Mouse (Mus musculus) kidney, postnatal 10 days (tissue): Measurements from ENCODE around the gene Pkn1.
A peak's percentile ranks its signal among the peaks of the same experiment; 100 is the strongest.

Experiments
- DNase-seq: peaks from one replicate; pipeline ENCODE4 v3.0.0; 2021; ENCODE audit warnings: mixed read lengths

Gene Pkn1

DNA sequence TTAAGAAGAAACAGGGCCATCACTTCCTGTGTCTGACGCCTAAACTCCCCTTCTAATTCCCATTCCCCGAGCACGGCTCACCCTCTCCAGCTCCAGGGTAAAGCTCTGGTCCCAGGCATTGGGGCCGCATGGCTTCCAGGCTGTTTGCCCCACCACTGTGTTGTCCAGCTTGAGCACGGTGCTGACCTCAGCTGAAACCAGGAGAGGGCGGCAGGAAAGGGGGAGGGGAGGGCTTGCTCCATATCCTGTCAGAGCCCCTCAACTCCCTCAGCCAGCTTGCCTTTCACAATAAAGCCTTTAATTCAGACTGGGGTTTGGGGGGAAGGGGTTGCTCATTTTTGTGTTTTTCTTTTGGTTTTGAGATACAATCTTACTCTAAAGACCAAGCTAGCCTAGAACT lies 17.9 kb downstream of the Pkn1 start:
- DNase-seq = peak; percentile 68

- DNase-seq = no peak
Measured at GRCm38 (mm10) chr8:83680603-83681002, 18.4 kb downstream of the Pkn1 start.

GRCm38 (mm10) chr8:83679866-83680265 lies 19.1 kb downstream of the Pkn1 start:
- DNase-seq = no peak

DNA sequence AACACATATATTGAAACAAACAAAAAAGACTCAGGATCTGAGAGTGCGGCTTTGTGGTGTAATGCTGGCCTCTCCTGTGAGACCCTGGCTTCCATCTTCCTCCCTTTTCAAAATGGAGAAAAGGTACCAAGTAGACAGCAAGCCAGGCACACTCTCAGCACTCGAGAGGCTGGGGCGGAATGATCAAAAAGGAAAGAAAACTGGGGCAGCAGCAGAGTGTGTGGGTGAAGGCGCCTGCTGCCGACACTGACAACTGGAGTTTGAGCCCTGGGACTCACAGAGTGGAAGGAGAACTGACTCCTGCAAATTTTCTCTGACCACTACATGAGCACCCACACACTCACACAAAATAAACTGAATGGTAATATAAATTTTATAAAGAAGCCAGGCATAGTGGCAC lies 24.5 kb downstream of the Pkn1 start:
- DNase-seq = no peak

DNA sequence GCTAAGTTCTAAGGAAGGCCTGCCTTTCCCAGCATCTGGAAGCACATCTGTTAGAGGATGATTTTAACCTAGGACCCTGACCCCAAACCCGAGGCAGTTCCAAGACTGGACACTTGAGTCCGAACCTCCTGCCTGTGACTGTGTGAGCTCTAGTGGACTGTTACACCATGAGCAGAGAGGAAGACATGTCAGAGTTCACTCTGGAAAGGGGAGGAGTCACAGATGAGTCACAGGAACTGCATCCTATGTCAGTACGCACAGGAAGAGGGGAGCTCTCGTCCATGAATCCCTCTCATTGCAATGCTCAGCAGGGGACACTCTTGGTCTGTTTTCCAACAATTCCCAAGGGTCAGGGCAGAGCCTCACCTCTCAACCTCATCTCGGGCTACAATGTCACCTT lies 26.0 kb downstream of the Pkn1 start:
- no peak for DNase-seq

DNA sequence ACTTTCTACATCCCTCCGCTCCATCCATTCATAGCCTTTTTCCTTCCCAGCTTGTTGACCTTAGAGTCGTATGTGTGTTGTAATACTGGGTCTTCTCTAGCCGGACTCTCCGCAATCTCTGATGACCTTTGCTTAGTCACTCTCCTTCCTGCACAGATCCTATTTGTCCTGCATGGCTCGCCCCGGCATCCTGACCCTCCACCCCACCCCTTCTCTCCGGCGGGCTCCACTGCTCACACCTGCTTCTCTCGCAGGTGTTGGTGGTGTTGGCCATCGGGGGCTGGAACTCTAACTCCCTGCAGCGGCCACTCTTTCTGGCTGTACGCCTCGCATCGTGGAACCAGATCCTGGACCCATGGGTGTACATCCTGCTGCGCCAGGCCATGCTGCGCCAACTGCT lies 30.0 kb downstream of the Pkn1 start:
- DNase-seq = peak; percentile 42

GRCm38 (mm10) chr8:83668010-83668916 lies 30.7 kb downstream of the Pkn1 start:
- DNase-seq = peak; percentile 85

GRCm38 (mm10) chr8:83667526-83667925 lies 31.5 kb downstream of the Pkn1 start:
- DNase-seq = peak; percentile 38

- no peak for DNase-seq
Measured at GRCm38 (mm10) chr8:83666866-83667234, 32.1 kb downstream of the Pkn1 start.

DNA sequence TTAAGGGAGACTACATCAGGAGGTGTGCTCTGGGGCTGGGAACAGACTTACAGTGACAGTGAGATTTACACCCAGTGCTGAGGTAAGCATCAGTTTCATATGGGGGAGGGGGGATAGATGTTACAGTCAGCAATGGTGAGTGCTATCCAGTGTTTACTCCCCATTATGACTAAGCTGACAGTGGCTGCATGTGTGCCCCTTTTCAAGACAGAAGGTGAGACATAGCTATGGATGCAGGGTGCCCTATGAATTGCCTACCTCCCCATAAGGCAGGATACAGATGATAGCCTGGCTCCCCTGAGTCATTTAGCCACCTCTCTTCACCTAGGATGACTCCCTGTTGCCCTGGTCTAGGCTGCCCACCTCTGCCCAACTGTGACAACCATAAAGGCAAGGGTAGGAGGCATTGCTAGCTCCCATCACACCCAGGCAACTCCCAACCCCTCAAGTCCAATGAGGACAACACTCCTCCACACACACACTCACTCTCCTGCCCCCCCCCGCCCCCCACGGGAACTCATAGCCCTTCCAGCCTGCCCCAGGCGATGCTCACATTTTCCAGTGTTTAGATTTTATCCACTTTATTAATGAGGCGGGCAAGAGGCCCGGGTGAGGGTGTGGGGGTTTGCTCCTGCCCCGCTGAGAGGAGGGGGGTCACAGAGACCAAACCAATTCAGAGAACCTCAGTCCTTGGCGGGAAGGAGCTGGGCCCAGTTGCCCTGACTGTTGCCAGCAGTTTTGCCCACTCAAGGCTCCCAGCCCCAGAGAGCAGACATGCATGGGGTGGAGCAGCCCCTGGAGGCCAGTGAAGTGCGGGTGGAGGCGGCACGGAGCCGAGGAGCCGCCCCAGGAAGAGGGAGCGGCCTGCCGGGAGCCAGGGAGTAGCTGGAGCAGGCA lies 32.8 kb downstream of the Pkn1 start, which contains the start of gene Ptger1:
TSS of gene Ptger1 (plus strand) at position 710 of the 897 bp plus-strand sequence.
- peak; percentile 79 for DNase-seq

- DNase-seq = peak; percentile 84
Measured at GRCm38 (mm10) chr8:83664931-83665625, 33.9 kb downstream of the Pkn1 start.

DNA sequence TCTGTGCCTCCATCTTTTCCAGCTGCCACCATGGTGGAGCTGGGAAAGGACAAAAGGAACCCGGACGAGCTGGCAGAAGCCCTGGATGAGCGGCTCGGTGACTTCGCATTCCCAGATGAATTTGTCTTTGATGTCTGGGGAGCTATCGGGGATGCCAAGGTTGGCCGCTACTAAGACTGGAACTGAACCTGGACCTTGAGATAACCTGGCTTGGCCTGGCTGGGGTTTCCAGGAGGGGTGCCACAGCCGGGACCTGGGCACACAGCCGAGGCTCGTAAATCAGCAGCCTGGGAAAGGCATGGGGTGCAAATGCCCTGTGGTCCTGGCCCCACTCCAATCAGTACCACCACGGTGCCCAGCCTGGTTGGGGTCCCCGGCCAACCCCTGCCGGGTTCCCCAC lies 34.9 kb downstream of the Pkn1 start:
- DNase-seq = peak; percentile 51

DNA sequence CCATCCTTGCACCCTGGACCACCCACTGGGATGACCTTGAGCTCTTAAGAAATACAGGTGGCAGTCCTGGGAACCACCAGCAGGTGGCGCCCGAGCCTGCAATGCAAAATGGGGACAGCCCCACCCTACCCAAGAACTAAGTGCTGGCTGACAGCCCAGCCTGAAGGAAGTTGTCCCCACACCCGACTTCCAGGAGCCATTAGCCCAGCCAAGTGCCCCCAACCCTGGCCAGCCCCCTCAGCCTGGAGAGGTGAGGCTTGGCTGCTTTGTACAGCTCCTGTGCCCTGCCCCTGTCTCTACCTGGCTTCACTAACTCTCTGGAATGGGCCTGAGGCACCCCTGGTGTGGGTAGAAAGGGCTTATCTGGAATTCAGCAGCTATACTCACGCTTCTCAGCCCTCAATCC lies 36.6 kb downstream of the Pkn1 start:
- peak; percentile 97 for DNase-seq

DNA sequence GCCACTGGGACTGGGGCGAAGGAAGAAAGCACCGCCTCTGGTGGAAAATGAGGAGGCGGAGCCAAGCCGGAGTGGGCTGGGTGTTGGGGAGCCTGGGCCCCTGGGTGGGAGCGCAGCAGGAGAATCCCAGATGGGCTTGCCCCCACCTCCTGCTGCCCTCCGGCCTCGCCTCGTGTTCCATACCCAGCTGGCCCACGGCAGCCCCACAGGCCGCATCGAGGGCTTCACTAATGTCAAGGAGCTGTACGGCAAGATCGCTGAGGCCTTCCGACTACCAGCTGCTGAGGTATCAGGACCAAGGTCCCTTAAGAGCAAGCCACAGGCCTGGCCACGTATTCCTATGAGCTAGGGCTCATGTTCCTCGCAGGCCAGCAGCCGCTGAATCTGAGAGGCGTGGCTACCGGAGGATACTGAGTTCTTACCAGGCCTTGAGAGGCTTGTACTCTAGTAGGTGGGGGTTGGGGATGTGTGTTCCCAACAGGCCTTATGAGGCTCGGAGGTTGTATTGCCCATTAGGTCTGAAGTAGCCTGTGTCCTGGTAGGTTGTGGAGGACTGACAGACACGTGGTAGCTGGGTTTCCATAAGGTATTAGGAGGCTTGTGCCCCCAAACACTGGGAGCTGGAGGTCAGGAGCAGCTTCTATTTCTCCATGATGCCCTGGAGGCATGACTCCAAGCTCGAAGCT lies 37.8 kb downstream of the Pkn1 start:
- DNase-seq = peak; percentile 66

- DNase-seq = no peak
Measured at GRCm38 (mm10) chr8:83660545-83660944, 38.4 kb downstream of the Pkn1 start.

DNA sequence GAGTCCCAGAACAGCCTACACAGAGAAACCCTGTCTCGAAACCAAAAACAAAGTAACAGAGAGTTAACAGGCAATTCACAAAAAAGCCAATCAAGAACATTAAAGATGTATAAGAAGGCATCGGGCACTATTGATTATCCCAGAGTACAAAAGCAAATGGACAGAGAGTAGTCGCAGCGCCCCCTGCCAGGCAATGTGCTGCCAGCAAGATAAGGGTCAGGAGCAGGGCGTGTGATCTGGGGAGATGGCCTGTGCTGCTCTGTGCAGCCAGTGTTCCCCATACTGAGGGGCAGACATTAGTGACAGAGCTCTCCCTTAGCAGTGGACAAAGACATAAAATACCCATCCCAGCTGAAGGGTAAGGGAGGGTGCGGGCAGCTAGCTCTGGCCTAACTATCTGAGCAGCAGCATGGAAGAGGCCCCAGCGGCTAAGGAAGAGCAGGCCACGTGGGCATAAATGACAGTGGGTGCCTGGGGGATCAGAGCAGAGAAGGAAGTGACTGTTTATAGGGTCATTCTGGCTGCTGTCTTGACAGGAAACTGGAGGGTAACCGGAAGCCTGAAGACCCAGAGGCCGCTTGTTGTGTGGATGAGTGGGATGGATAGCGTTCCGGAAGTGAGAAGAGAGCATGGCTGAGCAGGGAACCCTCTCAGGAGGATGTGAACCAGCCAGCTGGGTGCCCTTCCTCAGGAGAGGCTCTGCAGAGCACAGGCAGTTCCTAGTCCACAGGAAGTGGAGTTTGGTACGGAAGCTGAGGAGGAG lies 42.3 kb downstream of the Pkn1 start:
- DNase-seq = peak; percentile 58

- no peak for DNase-seq
Measured at GRCm38 (mm10) chr8:83656043-83656442, 42.9 kb downstream of the Pkn1 start.

DNA sequence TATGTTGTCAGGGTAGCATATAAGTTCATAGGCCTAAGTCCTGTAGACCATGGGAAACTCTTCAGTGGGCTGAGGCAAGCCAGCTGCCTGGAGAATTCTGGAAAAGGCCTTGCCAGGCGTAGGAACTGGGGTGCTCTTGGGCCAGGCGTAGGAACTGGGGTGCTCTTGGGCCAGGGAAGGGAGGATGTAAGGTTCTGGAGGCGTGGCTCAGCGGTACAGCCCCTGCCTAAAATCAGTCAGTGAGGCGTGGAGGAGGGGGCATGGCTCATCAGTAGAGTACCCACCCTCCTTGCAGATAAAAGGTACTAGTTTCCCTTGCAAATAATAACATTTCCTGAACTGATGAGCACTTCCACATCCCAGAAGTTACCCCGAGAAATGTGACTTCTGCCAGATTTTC lies 44.3 kb downstream of the Pkn1 start:
- no peak for DNase-seq

- no peak for DNase-seq
Measured at GRCm38 (mm10) chr8:83653662-83654017, 45.3 kb downstream of the Pkn1 start.

- peak; percentile 67 for DNase-seq
Measured at GRCm38 (mm10) chr8:83652744-83653661, 46.0 kb downstream of the Pkn1 start.
